In the genomic region with DNA sequence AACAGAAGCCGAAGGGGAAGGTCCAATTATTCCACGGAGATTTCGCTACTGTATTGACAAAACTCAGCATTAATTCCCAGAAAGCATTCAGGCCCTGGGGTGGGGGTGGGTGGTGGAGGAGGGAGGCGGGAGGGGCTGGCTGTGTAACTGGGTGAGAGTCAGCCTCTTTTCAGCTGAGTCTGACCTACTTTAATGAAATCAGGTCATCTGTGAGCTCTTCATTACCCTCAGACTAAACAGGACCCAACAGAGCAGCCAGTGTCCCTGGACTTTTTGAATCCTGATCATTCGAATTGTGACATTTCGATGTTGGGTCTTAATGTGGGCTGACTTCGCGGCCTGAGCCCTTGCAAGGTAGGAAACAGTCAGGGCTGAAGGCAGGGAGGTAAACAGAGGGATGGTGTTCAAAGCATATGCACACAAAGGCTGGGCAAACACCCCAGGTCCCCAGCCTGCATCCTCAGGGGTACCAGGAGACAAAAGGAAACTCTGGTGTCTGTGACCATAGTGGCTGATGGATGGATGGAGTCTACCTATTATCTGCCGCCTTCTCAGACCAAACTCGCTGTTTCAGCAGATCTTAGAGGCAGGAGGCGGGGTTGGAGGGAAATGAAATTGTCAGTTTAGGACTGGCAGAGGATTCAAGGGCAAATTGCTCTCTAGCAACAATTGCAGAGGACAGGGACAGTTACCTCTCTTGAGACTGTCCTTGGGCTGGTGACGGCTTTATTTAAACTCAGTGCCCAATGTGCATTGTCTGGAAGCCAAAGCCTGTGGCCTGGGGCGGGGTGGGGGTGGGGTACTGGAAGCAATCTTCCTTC, we compare ENCODE assay signal across 12 mouse cellular contexts.
DNase-seq lines count a peak whose midpoint lies in the region; ATAC-seq lines count a peak whose summit lies in the region.
"Had no signal": no experiment of that assay in that cellular context is flagged by ENCODE, and none has a peak within 500 bp of the region (broad histone marks: within the 10 kb centered on the region; RNA-seq: fewer than 3 reads in every experiment).

No protein-coding gene starts in this region.

- H3K36me3 ChIP-seq in forebrain, embryonic 11.5 days (ENCODE audit: control insufficient read depth, insufficient read depth, low read length): no peaks in the 10 kb centered on the region
- H3K36me3 ChIP-seq in intestine, embryonic 14.5 days (ENCODE audit: control insufficient read depth, insufficient read depth, low read length): no peaks in the 10 kb centered on the region
- H3K36me3 ChIP-seq in neural tube, embryonic 14.5 days (ENCODE audit: control insufficient read depth, insufficient read depth, low read length): no peaks in the 10 kb centered on the region
- H3K36me3 ChIP-seq: embryonic facial prominence, embryonic 12.5 days; heart, embryonic 15.5 days; limb, embryonic 12.5 days had no signal

- no peak overlapping the region for H3K4me3 ChIP-seq in forebrain, embryonic 11.5 days (ENCODE audit: low read depth, low read length)
- no peak overlapping the region for H3K4me3 ChIP-seq in intestine, embryonic 14.5 days (ENCODE audit: low read depth, low read length)
- H3K4me3 ChIP-seq in neural tube, embryonic 14.5 days (ENCODE audit: low read depth, low read length): no peak overlapping the region
- H3K4me3 ChIP-seq: embryonic facial prominence, embryonic 12.5 days; heart, embryonic 15.5 days; limb, embryonic 12.5 days had no signal

- 0 out of 2 replicates have a peak overlapping the region, but pooled peaks have one; percentile 20 for H3K9ac ChIP-seq in forebrain, embryonic 11.5 days (ENCODE audit: low read length)
- no peak overlapping the region for H3K9ac ChIP-seq in intestine, embryonic 14.5 days (ENCODE audit: low read length)
- no peak overlapping the region for H3K9ac ChIP-seq in neural tube, embryonic 14.5 days (replicated peaks; ENCODE audit: low read depth, low read length)
- H3K9ac ChIP-seq: embryonic facial prominence, embryonic 12.5 days; heart, embryonic 15.5 days; limb, embryonic 12.5 days had no signal

- ATAC-seq in forebrain, embryonic 11.5 days (replicated peaks; ENCODE audit: low FRiP score): peak; percentile 44; the same call in 1 of the 2 replicates
- no peak for ATAC-seq in intestine, embryonic 14.5 days (replicated peaks; ENCODE audit: low FRiP score, low TSS enrichment, low read depth)
- ATAC-seq in neural tube, embryonic 14.5 days (ENCODE audit: low read depth): peak; percentile 68

- H3K27me3 ChIP-seq in forebrain, embryonic 11.5 days (ENCODE audit: control insufficient read depth, insufficient read depth, low read length): no peaks in the 10 kb centered on the region
- no peaks in the 10 kb centered on the region for H3K27me3 ChIP-seq in intestine, embryonic 14.5 days (replicated peaks; ENCODE audit: control insufficient read depth, insufficient read depth, low read length)
- H3K27me3 ChIP-seq in neural tube, embryonic 14.5 days (ENCODE audit: control insufficient read depth, insufficient read depth, low read length): no peaks in the 10 kb centered on the region
- H3K27me3 ChIP-seq: embryonic facial prominence, embryonic 12.5 days; heart, embryonic 15.5 days; limb, embryonic 12.5 days had no signal

- H3K27ac ChIP-seq in forebrain, embryonic 11.5 days (ENCODE audit: low read depth, low read length): no peak overlapping the region
- 0 out of 2 replicates have a peak overlapping the region, but pooled peaks have one; percentile 27 for H3K27ac ChIP-seq in intestine, embryonic 14.5 days (ENCODE audit: low read depth)
- peak overlapping the region; percentile 36; the same call in 1 of the 2 replicates for H3K27ac ChIP-seq in neural tube, embryonic 14.5 days (ENCODE audit: low read depth, low read length)
- H3K27ac ChIP-seq: embryonic facial prominence, embryonic 12.5 days; heart, embryonic 15.5 days; limb, embryonic 12.5 days had no signal

- H3K4me2 ChIP-seq in forebrain, embryonic 11.5 days (ENCODE audit: low read depth, low read length, severe bottlenecking): no peak overlapping the region
- H3K4me2 ChIP-seq in intestine, embryonic 14.5 days (ENCODE audit: low read length): no peak overlapping the region
- H3K4me2 ChIP-seq in neural tube, embryonic 14.5 days (ENCODE audit: low read depth, low read length): no peak overlapping the region
- H3K4me2 ChIP-seq: embryonic facial prominence, embryonic 12.5 days; heart, embryonic 15.5 days; limb, embryonic 12.5 days had no signal

- peaks cover 5% of the 10 kb centered on the region; the same call in 1 of the 2 replicates for H3K4me1 ChIP-seq in forebrain, embryonic 11.5 days (replicated peaks; ENCODE audit: control insufficient read depth, insufficient read depth, low read length)
- 0 out of 2 replicates have a peak, but pooled peaks cover 7% of the 10 kb centered on the region for H3K4me1 ChIP-seq in intestine, embryonic 14.5 days (replicated peaks; ENCODE audit: control insufficient read depth, insufficient read depth, low read length)
- H3K4me1 ChIP-seq in neural tube, embryonic 14.5 days (ENCODE audit: control insufficient read depth, insufficient read depth, low read length): peaks cover 8% of the 10 kb centered on the region
- H3K4me1 ChIP-seq: limb, embryonic 12.5 days had no signal

- DNase-seq in adrenal gland, adult 8-10 months: peak; percentile 27
- DNase-seq in adrenal gland, postnatal 4 days (ENCODE audit: low spot score in 2 of 2): no peak
- peak; percentile 46 for DNase-seq in forebrain, embryonic 11.5 days (ENCODE audit: low spot score)
- no peak for DNase-seq in intestine, embryonic 14.5 days (ENCODE audit: low spot score)
- no peak for DNase-seq in spleen, postnatal 36 days (ENCODE audit: low spot score in 2 of 2)
- DNase-seq in urinary bladder, postnatal 10 days (ENCODE audit: low spot score): no peak
- no peak for DNase-seq in natural killer cell, adult 2 months (ENCODE audit: low spot score in 2 of 2)
- DNase-seq: lung, postnatal 14 days had no signal

- 48% methylated on average over 13 of the region's 13 CpGs for WGBS in forebrain, embryonic 11.5 days
- 66% methylated on average over 13 of the region's 13 CpGs for WGBS in intestine, embryonic 14.5 days
- WGBS in neural tube, embryonic 14.5 days: 31% methylated on average over 13 of the region's 13 CpGs

- H3K9me3 ChIP-seq in forebrain, embryonic 11.5 days (ENCODE audit: control insufficient read depth, low read length): no peaks in the 10 kb centered on the region
- H3K9me3 ChIP-seq in intestine, embryonic 14.5 days (ENCODE audit: control insufficient read depth, low read length): no peaks in the 10 kb centered on the region
- H3K9me3 ChIP-seq in neural tube, embryonic 14.5 days (ENCODE audit: control insufficient read depth, low read length): no peaks in the 10 kb centered on the region
- H3K9me3 ChIP-seq: embryonic facial prominence, embryonic 12.5 days; heart, embryonic 15.5 days had no signal

Comparison
In these comparisons a context has a peak if more than half of its experiments do, and no peak if none do; other contexts are left out.
1. DNase-seq: peak in adrenal gland, adult 8-10 months (single experiment) and forebrain, embryonic 11.5 days (single experiment); none in adrenal gland, postnatal 4 days (0 of 2), intestine, embryonic 14.5 days (single experiment), spleen, postnatal 36 days (0 of 2), urinary bladder, postnatal 10 days (single experiment) and natural killer cell, adult 2 months (0 of 2).